Mouse (Mus musculus) stomach, postnatal 0 days (tissue): ENCODE data around the gene Ddit4.
A peak's percentile ranks its signal among the peaks of the same experiment; 100 is the strongest.

Experiments
- CTCF ChIP-seq: IDR thresholded peaks from 2 replicates; pipeline ENCODE4 v1.5.1; 2016; ENCODE audit warnings: antibody characterized with exemption, low read depth, mild to moderate bottlenecking, moderate library complexity
- EP300 ChIP-seq: optimal IDR thresholded peaks from 2 replicates; pipeline ENCODE3; 2016; ENCODE audit warnings: antibody characterized with exemption

DNA sequence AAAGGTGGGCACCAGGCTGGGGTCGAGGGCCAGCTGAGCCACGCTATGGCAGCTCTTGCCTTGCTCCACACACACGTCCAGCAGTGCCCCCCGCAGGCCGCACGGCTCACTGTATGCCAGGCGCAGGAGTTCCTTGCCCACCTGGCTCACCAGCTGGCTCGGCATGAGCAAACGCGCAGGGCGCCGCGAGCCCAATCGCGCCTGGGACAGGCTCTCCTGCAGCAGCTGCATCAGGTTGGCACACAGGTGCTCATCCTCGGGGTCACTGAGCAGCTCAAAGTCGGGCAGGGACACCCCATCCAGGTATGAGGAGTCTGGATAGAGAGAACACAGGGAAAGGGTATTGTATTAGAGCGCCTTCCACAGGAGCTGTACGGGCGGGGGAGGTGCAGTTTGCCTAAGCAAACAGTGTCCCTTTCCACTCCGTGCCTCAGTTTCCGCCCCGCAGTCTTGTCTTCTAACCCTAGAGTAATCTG is 880 bp downstream of the Ddit4 start:
- peak; percentile 81 for TF ChIP-seq CTCF
- TF ChIP-seq EP300, result no peak
